Mouse (Mus musculus): ENCODE results near the gene Fmo1. TPM values are rescaled to one million over a fixed set of nuclear protein-coding genes. Genes with fewer than 3 reads are reported as not detected.

The Fmo1 gene
- polyA plus RNA-seq (2014; fragmentation: Nextera tagmentation; extraction: Ambion mirVana): 5.0 and 5.2 TPM in 2 replicates

- Histone ChIP-seq H3K9me3 (ENCODE audit: control insufficient read depth, low read length) (no peaks in the 10 kb centered on the region), H3K27ac (ENCODE audit: low read depth, low read length) (no peak within 1 kb of the TSS), H3K9ac (ENCODE audit: low read length) (no peak within 1 kb of the TSS), H3K27me3 (ENCODE audit: control insufficient read depth, insufficient read depth, low read length) (no peaks in the 10 kb centered on the region), H3K4me2 (ENCODE audit: low read depth) (no peak within 1 kb of the TSS), H3K4me1 (ENCODE audit: control insufficient read depth, insufficient read depth, low read length) (no peaks in the 10 kb centered on the region), H3K4me3 (ENCODE audit: low read depth, low read length) (no peak within 1 kb of the TSS), H3K36me3 (ENCODE audit: control insufficient read depth, insufficient read depth, low read length) (no peaks in the 10 kb centered on the region)
- ATAC-seq (ENCODE audit: insufficient read depth, low FRiP score, low TSS enrichment) (no peak), DNase-seq (ENCODE audit: low spot score) (no peak)
- WGBS: 52% methylated on average over 7 of the region's 7 CpGs
Observed at GRCm38 (mm10) chr1:162866280-162866681, at the start of gene Fmo1. Gene Fmo1, minus strand, starts transcription at chr1:162866610.

GRCm38 (mm10) chr1:162914932-162915556 is 48.6 kb upstream of the Fmo1 start:
- DNase-seq (ENCODE audit: low spot score): no peak
- 85% methylated on average over 4 of the region's 4 CpGs for WGBS
- Histone ChIP-seq H3K27ac (ENCODE audit: low read depth, low read length) (no peak overlapping the region), H3K4me3 (ENCODE audit: low read depth, low read length) (no peak overlapping the region), H3K27me3 (ENCODE audit: control insufficient read depth, insufficient read depth, low read length) (no peaks in the 10 kb centered on the region), H3K4me2 (ENCODE audit: low read depth) (no peak overlapping the region), H3K9ac (ENCODE audit: low read length) (no peak overlapping the region), H3K4me1 (ENCODE audit: control insufficient read depth, insufficient read depth, low read length) (no peaks in the 10 kb centered on the region), H3K9me3 (ENCODE audit: control insufficient read depth, low read length) (no peaks in the 10 kb centered on the region), H3K36me3 (ENCODE audit: control insufficient read depth, insufficient read depth, low read length) (no peaks in the 10 kb centered on the region)
- no peak for ATAC-seq (ENCODE audit: insufficient read depth, low FRiP score, low TSS enrichment)

GRCm38 (mm10) chr1:162912085-162912484 is 45.7 kb upstream of the Fmo1 start:
- ATAC-seq (ENCODE audit: insufficient read depth, low FRiP score, low TSS enrichment) (no peak), DNase-seq (ENCODE audit: low spot score) (no peak)
- Histone ChIP-seq H3K4me1 (ENCODE audit: control insufficient read depth, insufficient read depth, low read length) (no peaks in the 10 kb centered on the region), H3K9me3 (ENCODE audit: control insufficient read depth, low read length) (no peaks in the 10 kb centered on the region), H3K36me3 (ENCODE audit: control insufficient read depth, insufficient read depth, low read length) (no peaks in the 10 kb centered on the region), H3K9ac (ENCODE audit: low read length) (no peak overlapping the region), H3K27me3 (ENCODE audit: control insufficient read depth, insufficient read depth, low read length) (no peaks in the 10 kb centered on the region), H3K4me3 (ENCODE audit: low read depth, low read length) (no peak overlapping the region), H3K27ac (ENCODE audit: low read depth, low read length) (no peak overlapping the region), H3K4me2 (ENCODE audit: low read depth) (no peak overlapping the region)

GRCm38 (mm10) chr1:162901879-162902278 is 35.5 kb upstream of the Fmo1 start:
- Histone ChIP-seq H3K4me2 (ENCODE audit: low read depth) (no peak overlapping the region), H3K9ac (ENCODE audit: low read length) (no peak overlapping the region)
- no peak for DNase-seq (ENCODE audit: low spot score)

GRCm38 (mm10) chr1:162897838-162898811 is 31.7 kb upstream of the Fmo1 start, which contains the start of gene Fmo2:
Gene Fmo2, minus strand, starts transcription at chr1:162898726.
- Histone ChIP-seq H3K4me1 (ENCODE audit: control insufficient read depth, insufficient read depth, low read length) (no peaks in the 10 kb centered on the region), H3K4me3 (ENCODE audit: low read depth, low read length) (no peak within 1 kb of the TSS), H3K27ac (ENCODE audit: low read depth, low read length) (no peak within 1 kb of the TSS), H3K9me3 (ENCODE audit: control insufficient read depth, low read length) (no peaks in the 10 kb centered on the region), H3K27me3 (ENCODE audit: control insufficient read depth, insufficient read depth, low read length) (no peaks in the 10 kb centered on the region), H3K36me3 (ENCODE audit: control insufficient read depth, insufficient read depth, low read length) (no peaks in the 10 kb centered on the region), H3K9ac (ENCODE audit: low read length) (no peak within 1 kb of the TSS), H3K4me2 (ENCODE audit: low read depth) (no peak within 1 kb of the TSS)
- DNase-seq (ENCODE audit: low spot score) (no peak), ATAC-seq (ENCODE audit: insufficient read depth, low FRiP score, low TSS enrichment) (no peak)
- WGBS: 79% methylated on average over 14 of the region's 14 CpGs

More at GRCm38 (mm10) chr1:162901879-162902278, 35.5 kb upstream of the Fmo1 start:
- no peaks in the 10 kb centered on the region for H3K9me3 ChIP-seq (ENCODE audit: control insufficient read depth, low read length)
- no peaks in the 10 kb centered on the region for H3K36me3 ChIP-seq (ENCODE audit: control insufficient read depth, insufficient read depth, low read length)
- 67% methylated on average over 4 of the region's 4 CpGs for WGBS
- no peaks in the 10 kb centered on the region for H3K27me3 ChIP-seq (ENCODE audit: control insufficient read depth, insufficient read depth, low read length)
- peak; percentile 39; the same call in 1 of the 2 replicates for ATAC-seq (ENCODE audit: insufficient read depth, low FRiP score, low TSS enrichment)
- no peaks in the 10 kb centered on the region for H3K4me1 ChIP-seq (ENCODE audit: control insufficient read depth, insufficient read depth, low read length)
- H3K27ac ChIP-seq (ENCODE audit: low read depth, low read length): no peak overlapping the region
- no peak overlapping the region for H3K4me3 ChIP-seq (ENCODE audit: low read depth, low read length)

- Histone ChIP-seq H3K9ac (ENCODE audit: low read length) (no peak overlapping the region), H3K36me3 (ENCODE audit: control insufficient read depth, insufficient read depth, low read length) (no peaks in the 10 kb centered on the region), H3K27me3 (ENCODE audit: control insufficient read depth, insufficient read depth, low read length) (no peaks in the 10 kb centered on the region), H3K4me3 (ENCODE audit: low read depth, low read length) (no peak overlapping the region), H3K4me1 (ENCODE audit: control insufficient read depth, insufficient read depth, low read length) (no peaks in the 10 kb centered on the region), H3K4me2 (ENCODE audit: low read depth) (no peak overlapping the region), H3K27ac (ENCODE audit: low read depth, low read length) (no peak overlapping the region), H3K9me3 (ENCODE audit: control insufficient read depth, low read length) (no peaks in the 10 kb centered on the region)
- WGBS: 47% methylated on average over 6 of the region's 6 CpGs
- DNase-seq (ENCODE audit: low spot score): peak; percentile 73
- ATAC-seq (ENCODE audit: insufficient read depth, low FRiP score, low TSS enrichment): no peak
Observed at GRCm38 (mm10) chr1:162895900-162896299, 29.5 kb upstream of the Fmo1 start.

- H3K4me3 ChIP-seq (ENCODE audit: low read depth, low read length): no peak overlapping the region
- no peak for ATAC-seq (ENCODE audit: insufficient read depth, low FRiP score, low TSS enrichment)
- no peaks in the 10 kb centered on the region for H3K9me3 ChIP-seq (ENCODE audit: control insufficient read depth, low read length)
- no peak for DNase-seq (ENCODE audit: low spot score)
- no peak overlapping the region for H3K27ac ChIP-seq (ENCODE audit: low read depth, low read length)
- no peaks in the 10 kb centered on the region for H3K27me3 ChIP-seq (ENCODE audit: control insufficient read depth, insufficient read depth, low read length)
- H3K9ac ChIP-seq (ENCODE audit: low read length): no peak overlapping the region
- no peak overlapping the region for H3K4me2 ChIP-seq (ENCODE audit: low read depth)
- no peaks in the 10 kb centered on the region for H3K36me3 ChIP-seq (ENCODE audit: control insufficient read depth, insufficient read depth, low read length)
- WGBS: 88% methylated on average over 6 of the region's 6 CpGs
- no peaks in the 10 kb centered on the region for H3K4me1 ChIP-seq (ENCODE audit: control insufficient read depth, insufficient read depth, low read length)
Observed at GRCm38 (mm10) chr1:162893014-162893413, 26.6 kb upstream of the Fmo1 start.

GRCm38 (mm10) chr1:162891980-162892451 is 25.6 kb upstream of the Fmo1 start:
- ATAC-seq (ENCODE audit: insufficient read depth, low FRiP score, low TSS enrichment): no peak
- WGBS: 88% methylated on average over 6 of the region's 6 CpGs
- Histone ChIP-seq H3K4me3 (ENCODE audit: low read depth, low read length) (no peak overlapping the region), H3K4me1 (ENCODE audit: control insufficient read depth, insufficient read depth, low read length) (no peaks in the 10 kb centered on the region), H3K9ac (ENCODE audit: low read length) (no peak overlapping the region), H3K36me3 (ENCODE audit: control insufficient read depth, insufficient read depth, low read length) (no peaks in the 10 kb centered on the region), H3K9me3 (ENCODE audit: control insufficient read depth, low read length) (no peaks in the 10 kb centered on the region), H3K4me2 (ENCODE audit: low read depth) (no peak overlapping the region), H3K27me3 (ENCODE audit: control insufficient read depth, insufficient read depth, low read length) (no peaks in the 10 kb centered on the region), H3K27ac (ENCODE audit: low read depth, low read length) (no peak overlapping the region)
- no peak for DNase-seq (ENCODE audit: low spot score)
